Mouse (Mus musculus) hindbrain, postnatal 0 days (tissue): ENCODE results near the gene Maml3. TPM values are rescaled to one million over a fixed set of nuclear protein-coding genes. Genes with fewer than 3 reads are reported as not detected.

Source experiments
- ATAC-seq: fragments of 200-750 bp; cut with Nextera tagmentation; 2 replicates; pipeline ENCODE4 v1.8.0; 2017; ENCODE audit warnings: mild to moderate bottlenecking, moderate TSS enrichment, moderate library complexity
- DNase-seq: peaks from one replicate; pipeline ENCODE4 v3.0.0-alpha.2; 2015; ENCODE audit warnings: low spot score
- H3K27ac ChIP-seq: fragments of 300-500 bp; sonication (generic); 2 replicates; pipeline ENCODE4 v1.5.1; 2014; ENCODE audit warnings: mild to moderate bottlenecking
- H3K27me3 ChIP-seq: fragments of 300-500 bp; sonication (generic); 2 replicates; pipeline ENCODE4 v1.6.1; 2014; ENCODE audit warnings: low read length, mixed read lengths; ENCODE audit not compliant: insufficient read depth
- H3K36me3 ChIP-seq: fragments of 300-500 bp; sonication (generic); 2 replicates; pipeline ENCODE4 v1.6.1; 2014; ENCODE audit warnings: low read length, mixed read lengths; ENCODE audit not compliant: insufficient read depth
- H3K4me1 ChIP-seq: fragments of 300-500 bp; sonication (generic); 2 replicates; pipeline ENCODE4 v1.6.1; 2014; ENCODE audit warnings: antibody characterized with exemption, low read length, mixed read lengths; ENCODE audit not compliant: insufficient read depth
- H3K4me2 ChIP-seq: fragments of 300-500 bp; sonication (generic); 2 replicates; pipeline ENCODE4 v1.6.1; 2014; ENCODE audit warnings: low read depth, mild to moderate bottlenecking, low read length, moderate library complexity, mixed read lengths
- H3K4me3 ChIP-seq: fragments of 300-500 bp; sonication (generic); 2 replicates; pipeline ENCODE4 v1.5.1; 2014; ENCODE audit warnings: low read length
- H3K9ac ChIP-seq: fragments of 300-500 bp; sonication (generic); replicated peaks from 2 replicates; pipeline ENCODE4 v1.6.1; 2014; ENCODE audit warnings: mild to moderate bottlenecking, low read length, moderate library complexity, mixed read lengths
- H3K9me3 ChIP-seq: fragments of 300-500 bp; sonication (generic); 2 replicates; pipeline ENCODE4 v1.6.1; 2016; ENCODE audit warnings: low read length, mixed read lengths
- CTCF ChIP-seq: IDR thresholded peaks from 2 replicates; pipeline ENCODE4 v1.5.1; 2016; ENCODE audit warnings: antibody characterized with exemption, control low read depth, low read depth
- WGBS: fragments of 180-500 bp; shearing (Covaris S2); extraction: QIAGEN DNeasy Blood & Tissue Kit; methylation state at CpG from one replicate; pipeline ENCODE4 v1.1.7; 2014; 5-methylcytosine and 5-hydroxymethylcytosine counted together
- polyA plus RNA-seq: library from polyadenylated mRNA; unstranded; fragments of >200 nt; fragmentation: Nextera tagmentation; extraction: Ambion mirVana; gene quantifications from 2 replicates; pipeline ENCODE4 v1.2.1, GENCODE M21; 2015
- total RNA-seq: library from RNA; depleted of rRNA; stranded (reverse); fragments of >200 nt; gene quantifications from 2 replicates; pipeline ENCODE4 v1.2.3, GENCODE M21; 2014

Gene Maml3
- total and polyA plus RNA-seq, 2 experiments from 2014 or later, result 4.8 to 18.8 TPM

- Histone ChIP-seq H3K4me1 (peaks cover 7% of the 10 kb centered on the region; the same call in 1 of the 2 replicates), H3K9me3 (no peaks in the 10 kb centered on the region), H3K36me3 (no peaks in the 10 kb centered on the region), H3K27me3 (no peaks in the 10 kb centered on the region), H3K27ac (no peak overlapping the region), H3K9ac (no peak overlapping the region), H3K4me2 (no peak overlapping the region), H3K4me3 (no peak overlapping the region)
- DNase-seq, result no peak
- WGBS, result 91% methylated on average over 3 of the region's 3 CpGs
- no peak for ATAC-seq
- TF ChIP-seq CTCF, result no peak
Measured at GRCm38 (mm10) chr3:51764175-51764574, 340.7 kb downstream of the Maml3 start.

DNA sequence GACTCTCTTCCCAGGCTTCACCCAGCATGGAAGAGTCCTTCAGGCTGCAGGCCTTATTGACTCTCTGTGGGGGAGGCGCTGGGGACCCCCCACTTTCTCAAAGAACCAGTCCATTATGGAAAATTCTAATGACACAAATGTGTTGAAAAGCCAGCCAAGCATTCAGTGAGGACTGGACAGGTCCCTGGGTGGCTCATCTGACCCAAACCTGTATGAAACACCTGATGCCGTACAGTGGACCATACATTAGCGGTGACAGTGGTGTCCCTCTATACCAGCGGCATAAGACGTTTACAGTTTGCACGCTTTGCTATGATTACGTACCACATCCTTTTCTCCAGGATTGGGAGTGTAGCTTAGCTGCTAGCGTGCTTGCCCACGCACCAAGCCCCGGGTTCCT is 342.0 kb downstream of the Maml3 start:
- WGBS, result 84% methylated on average over 10 of the region's 10 CpGs
- no peaks in the 10 kb centered on the region for H3K9me3 ChIP-seq
- peak overlapping the region; percentile 41; the same call in 1 of the 2 replicates for H3K27ac ChIP-seq
- H3K4me2 ChIP-seq, result no peak overlapping the region
- H3K4me3 ChIP-seq, result no peak overlapping the region
- ATAC-seq (no peak), DNase-seq (no peak)
- peaks cover 7% of the 10 kb centered on the region; the same call in 1 of the 2 replicates for H3K4me1 ChIP-seq
- no peaks in the 10 kb centered on the region for H3K36me3 ChIP-seq
- TF ChIP-seq CTCF, result no peak
- no peaks in the 10 kb centered on the region for H3K27me3 ChIP-seq
- H3K9ac ChIP-seq, result no peak overlapping the region

- Histone ChIP-seq H3K9me3 (no peaks in the 10 kb centered on the region), H3K4me3 (no peak overlapping the region), H3K4me1 (peaks cover 7% of the 10 kb centered on the region; the same call in 1 of the 2 replicates), H3K36me3 (no peaks in the 10 kb centered on the region), H3K9ac (no peak overlapping the region), H3K27me3 (no peaks in the 10 kb centered on the region), H3K27ac (no peak overlapping the region), H3K4me2 (no peak overlapping the region)
- 83% methylated on average over 3 of the region's 3 CpGs for WGBS
- TF ChIP-seq CTCF, result no peak
- DNase-seq (no peak), ATAC-seq (no peak)
Measured at GRCm38 (mm10) chr3:51759534-51759933, 345.3 kb downstream of the Maml3 start.

DNA sequence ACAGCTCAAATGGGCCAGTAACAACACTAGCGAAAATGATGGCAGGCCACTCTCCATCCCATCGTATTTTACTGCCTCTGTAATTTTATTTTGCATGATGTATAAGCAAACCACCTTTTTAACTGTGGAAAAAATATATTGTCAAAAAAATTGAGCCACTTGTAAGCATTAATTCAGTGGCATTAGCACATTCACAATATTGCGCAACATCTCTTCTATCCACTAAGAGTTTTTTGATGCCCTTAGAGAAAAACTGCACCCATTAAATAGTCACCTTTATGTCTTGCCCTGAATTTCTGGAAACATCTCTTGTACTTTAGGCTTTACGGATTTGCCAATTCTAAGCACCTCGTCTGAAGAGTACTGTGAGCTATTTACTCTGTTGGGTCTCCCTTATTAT is 347.8 kb downstream of the Maml3 start:
- no peak for TF ChIP-seq CTCF
- H3K4me1 ChIP-seq, result peaks cover 7% of the 10 kb centered on the region; the same call in 1 of the 2 replicates
- H3K27me3 ChIP-seq, result no peaks in the 10 kb centered on the region
- no peaks in the 10 kb centered on the region for H3K9me3 ChIP-seq
- H3K9ac ChIP-seq, result no peak overlapping the region
- WGBS, result 94% methylated on average over 5 of the region's 5 CpGs
- no peak overlapping the region for H3K27ac ChIP-seq
- ATAC-seq (no peak), DNase-seq (no peak)
- no peak overlapping the region for H3K4me3 ChIP-seq
- H3K36me3 ChIP-seq, result no peaks in the 10 kb centered on the region
- H3K4me2 ChIP-seq, result no peak overlapping the region

GRCm38 (mm10) chr3:51756283-51756682 is 348.6 kb downstream of the Maml3 start:
- no peak for DNase-seq
- H3K27ac ChIP-seq, result no peak overlapping the region
- no peak for TF ChIP-seq CTCF
- no peak overlapping the region for H3K9ac ChIP-seq
- 90% methylated on average over 5 of the region's 5 CpGs for WGBS
- H3K4me1 ChIP-seq, result peaks cover 4% of the 10 kb centered on the region; the same call in 1 of the 2 replicates
- H3K4me2 ChIP-seq, result no peak overlapping the region
- no peak for ATAC-seq
- no peaks in the 10 kb centered on the region for H3K9me3 ChIP-seq
- no peak overlapping the region for H3K4me3 ChIP-seq
- no peaks in the 10 kb centered on the region for H3K27me3 ChIP-seq
- H3K36me3 ChIP-seq, result no peaks in the 10 kb centered on the region

GRCm38 (mm10) chr3:51753262-51753661 is 351.6 kb downstream of the Maml3 start:
- DNase-seq, result no peak
- no peaks in the 10 kb centered on the region for H3K9me3 ChIP-seq
- no peak for ATAC-seq
- H3K4me3 ChIP-seq, result no peak overlapping the region
- no peak overlapping the region for H3K4me2 ChIP-seq
- no peaks in the 10 kb centered on the region for H3K36me3 ChIP-seq
- WGBS, result 81% methylated on average over 5 of the region's 5 CpGs
- no peak for TF ChIP-seq CTCF
- peaks cover 26% of the 10 kb centered on the region for H3K4me1 ChIP-seq
- no peak overlapping the region for H3K27ac ChIP-seq
- H3K27me3 ChIP-seq, result no peaks in the 10 kb centered on the region
- H3K9ac ChIP-seq, result no peak overlapping the region

- Histone ChIP-seq H3K36me3 (no peaks in the 10 kb centered on the region), H3K9ac (no peak overlapping the region), H3K4me3 (no peak overlapping the region), H3K27ac (no peak overlapping the region), H3K4me1 (peaks cover 26% of the 10 kb centered on the region), H3K4me2 (no peak overlapping the region), H3K9me3 (no peaks in the 10 kb centered on the region), H3K27me3 (no peaks in the 10 kb centered on the region)
- DNase-seq (no peak), ATAC-seq (no peak)
- no peak for TF ChIP-seq CTCF
- WGBS, result 42% methylated on average over 12 of the region's 12 CpGs
Measured at GRCm38 (mm10) chr3:51751440-51751839, 353.4 kb downstream of the Maml3 start.
